Mouse (Mus musculus) thymus, adult 2 months (tissue): Measurements from ENCODE around the gene Rpia.

Experiments used
- CTCF ChIP-seq: fragments of 200-500 bp; IDR thresholded peaks from 2 replicates; pipeline ENCODE4 v1.5.1; 2012; ENCODE audit warnings: mild to moderate bottlenecking, control low read depth, low read length, moderate library complexity, borderline replicate concordance; ENCODE audit not compliant: control insufficient read depth, poor library complexity, insufficient read depth; ENCODE audit errors: extremely low read depth
- POLR2A ChIP-seq: fragments of 200-500 bp; IDR thresholded peaks from 2 replicates; pipeline ENCODE4 v1.6.1; 2012; ENCODE audit warnings: mild to moderate bottlenecking, low read length, control low read depth, moderate library complexity; ENCODE audit not compliant: control insufficient read depth, poor library complexity, insufficient read depth; ENCODE audit errors: extremely low read depth

GRCm38 (mm10) chr6:70718760-70719159 is 73.3 kb downstream of the Rpia start:
- TF ChIP-seq CTCF (no peak), POLR2A (no peak)
